Mouse (Mus musculus) lung, postnatal 0 days (tissue): ENCODE measurements around the gene Celf5.

Experiments
- CTCF ChIP-seq: IDR thresholded peaks from 2 replicates; pipeline ENCODE4 v1.5.1; 2016; ENCODE audit warnings: antibody characterized with exemption, mild to moderate bottlenecking
- EP300 ChIP-seq: IDR thresholded peaks from 2 replicates; pipeline ENCODE4 v1.6.1; 2016; ENCODE audit warnings: antibody characterized with exemption, mild to moderate bottlenecking, control low read depth

DNA sequence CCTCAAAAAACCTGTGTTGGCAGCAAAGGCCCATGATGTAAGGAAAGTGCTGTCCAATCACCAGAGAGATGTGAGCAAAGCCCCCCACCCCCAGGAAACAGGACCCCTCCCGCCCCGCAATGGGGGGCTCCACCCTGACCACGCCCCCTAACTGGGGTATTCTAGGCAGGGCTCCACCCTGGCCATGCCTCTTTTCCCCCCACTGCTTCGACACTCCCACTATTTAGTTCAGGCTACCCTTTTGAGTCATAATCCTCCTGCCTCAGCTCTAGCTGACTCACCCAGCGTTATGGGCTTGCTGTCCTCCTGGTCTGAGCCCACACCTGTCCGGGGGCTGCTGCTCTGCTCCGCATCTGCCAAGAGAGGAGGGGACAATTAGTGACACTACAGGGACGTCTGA, 73.2 kb downstream of the Celf5 start:
- TF ChIP-seq CTCF: no peak
- no peak for TF ChIP-seq EP300
